Comparison of ENCODE assay signal across 16 mouse cellular contexts in genomic region chr10:93707149-93708075, GRCm38 (mm10).
DNase-seq lines count a peak whose midpoint lies in the region; ATAC-seq and TF ChIP-seq lines count a peak whose summit lies in the region.
"Had no signal": no experiment of that assay in that cellular context is flagged by ENCODE, and none has a peak within 500 bp of the region (broad histone marks: within the 10 kb centered on the region; RNA-seq: fewer than 3 reads in every experiment).

No protein-coding gene starts in this region.

- H3K4me3 ChIP-seq in heart, adult 2 months = peak overlapping the region; percentile 33; the same call in 1 of the 2 replicates
- no peak overlapping the region for H3K4me3 ChIP-seq in cerebellum, adult 2 months (replicated peaks; ENCODE audit: insufficient read depth, low read depth, low read length)
- H3K4me3 ChIP-seq in layer of hippocampus, adult 2 months = no peak overlapping the region
- no peak overlapping the region for H3K4me3 ChIP-seq in midbrain, embryonic 11.5 days (ENCODE audit: low read depth, low read length)
- H3K4me3 ChIP-seq: embryonic facial prominence, embryonic 12.5 days; hindbrain, embryonic 15.5 days; left cerebral cortex, adult 2 months; neural tube, embryonic 13.5 days had no signal

- peak in 1 of 2 experiments; percentile 47 for DNase-seq in heart, adult 2 months
- DNase-seq in heart, postnatal 25 days (ENCODE audit: low spot score) = no peak
- peak; percentile 62 to 73 for DNase-seq in cerebellum, adult 2 months
- DNase-seq in cerebellum, postnatal 25 days = peak; percentile 68 to 74
- peak; percentile 23 to 31 for DNase-seq in heart, postnatal 36 days
- no peak for DNase-seq in layer of hippocampus, adult 2 months (ENCODE audit: low spot score in 2 of 2)
- no peak for DNase-seq in midbrain, embryonic 11.5 days (ENCODE audit: low spot score, missing footprints)
- DNase-seq: forebrain, postnatal 0 days; kidney, postnatal 25 days; midbrain, embryonic 14.5 days; thymus, postnatal 4 days had no signal

- no peaks in the 10 kb centered on the region for H3K9me3 ChIP-seq in midbrain, embryonic 11.5 days (ENCODE audit: control insufficient read depth, low read length)
- H3K9me3 ChIP-seq: embryonic facial prominence, embryonic 12.5 days; hindbrain, embryonic 15.5 days; neural tube, embryonic 13.5 days had no signal

- no peaks in the 10 kb centered on the region for H3K36me3 ChIP-seq in heart, adult 2 months (ENCODE audit: control insufficient read depth, insufficient read depth, low read length)
- H3K36me3 ChIP-seq in midbrain, embryonic 11.5 days (ENCODE audit: control insufficient read depth, insufficient read depth, low read length) = peaks cover 16% of the 10 kb centered on the region
- H3K36me3 ChIP-seq: embryonic facial prominence, embryonic 12.5 days had no signal

- intact Hi-C loops in heart, adult 2 months (cut with DNase I) = loop anchor here (5.0 kb wide), 1 partner anchor 65 kb away; the partner anchor contains the start of gene Ntn4
- intact Hi-C loops in heart, postnatal 25 days (cut with DNase I) = loop anchor here (5.0 kb wide), 2 partner anchors 45 to 65 kb away; no protein-coding TSS in a partner anchor
- intact Hi-C loops in heart, postnatal 36 days (cut with DNase I) = no loop called here

- no peak for ATAC-seq in midbrain, embryonic 11.5 days (ENCODE audit: low FRiP score)
- ATAC-seq: forebrain, postnatal 0 days had no signal

- H3K4me2 ChIP-seq in midbrain, embryonic 11.5 days = no peak overlapping the region
- H3K4me2 ChIP-seq: embryonic facial prominence, embryonic 12.5 days; hindbrain, embryonic 15.5 days; neural tube, embryonic 13.5 days had no signal

- TF ChIP-seq EP300 in heart, adult 2 months (IDR thresholded peaks at IDR 0.05; ENCODE audit: insufficient read depth, low read depth, low read length) = 0 out of 2 replicates have a peak, but pooled peaks have one; percentile 34

- H3K27me3 ChIP-seq in heart, adult 2 months (ENCODE audit: control insufficient read depth, insufficient read depth, low read length) = no peaks in the 10 kb centered on the region
- no peaks in the 10 kb centered on the region; the same call in 1 of the 2 replicates for H3K27me3 ChIP-seq in cerebellum, adult 2 months (ENCODE audit: control insufficient read depth, insufficient read depth, low read length)
- H3K27me3 ChIP-seq in midbrain, embryonic 11.5 days (ENCODE audit: control insufficient read depth, insufficient read depth, low read length) = no peaks in the 10 kb centered on the region
- H3K27me3 ChIP-seq: embryonic facial prominence, embryonic 12.5 days; hindbrain, embryonic 15.5 days; neural tube, embryonic 13.5 days had no signal

- TF ChIP-seq POLR2A in heart, adult 2 months (IDR thresholded peaks at IDR 0.05; ENCODE audit: insufficient read depth, low read depth, low read length) = no peak
- TF ChIP-seq POLR2A in cerebellum, adult 2 months (IDR thresholded peaks at IDR 0.05; ENCODE audit: borderline replicate concordance, insufficient read depth, low read length) = no peak

- WGBS in heart, adult 2 months = 39% methylated on average over 21 of the region's 21 CpGs
- 15% methylated on average over 21 of the region's 21 CpGs for WGBS in cerebellum, adult 2 months
- WGBS in midbrain, embryonic 11.5 days = 67% methylated on average over 21 of the region's 21 CpGs

- no peaks in the 10 kb centered on the region for H3K4me1 ChIP-seq in heart, adult 2 months (ENCODE audit: control insufficient read depth, insufficient read depth, low read length)
- peaks cover 3% of the 10 kb centered on the region; the same call in 1 of the 2 replicates for H3K4me1 ChIP-seq in cerebellum, adult 2 months (ENCODE audit: control insufficient read depth, insufficient read depth, low read length)
- no peaks in the 10 kb centered on the region for H3K4me1 ChIP-seq in midbrain, embryonic 11.5 days (ENCODE audit: control insufficient read depth, insufficient read depth, low read length)
- H3K4me1 ChIP-seq: embryonic facial prominence, embryonic 12.5 days; hindbrain, embryonic 15.5 days had no signal

- peak overlapping the region; percentile 54 for H3K27ac ChIP-seq in heart, adult 2 months
- peak overlapping the region; percentile 70; the same call in 1 of the 2 replicates for H3K27ac ChIP-seq in cerebellum, adult 2 months (ENCODE audit: insufficient read depth, low read length)
- no peak overlapping the region for H3K27ac ChIP-seq in layer of hippocampus, adult 2 months
- no peak overlapping the region for H3K27ac ChIP-seq in midbrain, embryonic 11.5 days (ENCODE audit: low read depth, low read length)
- H3K27ac ChIP-seq: embryonic facial prominence, embryonic 12.5 days; hindbrain, embryonic 15.5 days; left cerebral cortex, adult 2 months; liver, embryonic 14.5 days; neural tube, embryonic 13.5 days had no signal

- peak overlapping the region; percentile 44; the same call in 1 of the 2 replicates for H3K9ac ChIP-seq in heart, adult 2 months (ENCODE audit: low read depth, low read length)
- no peak overlapping the region for H3K9ac ChIP-seq in midbrain, embryonic 11.5 days (ENCODE audit: low read length)
- H3K9ac ChIP-seq: embryonic facial prominence, embryonic 12.5 days; forebrain, postnatal 0 days; hindbrain, embryonic 15.5 days; liver, embryonic 14.5 days; neural tube, embryonic 13.5 days had no signal

- no peaks in the 10 kb centered on the region for H3K79me2 ChIP-seq in heart, adult 2 months (replicated peaks; ENCODE audit: control insufficient read depth, insufficient read depth, low read length)

- no peak for TF ChIP-seq CTCF in heart, adult 2 months (IDR thresholded peaks at IDR 0.05)
- no peak for TF ChIP-seq CTCF in cerebellum, adult 2 months (IDR thresholded peaks at IDR 0.05; ENCODE audit: borderline replicate concordance, insufficient read depth, low read depth, low read length)
- no peak for TF ChIP-seq CTCF in layer of hippocampus, adult 2 months (conservative IDR thresholded peaks at IDR 0.05)

Comparison
In these comparisons a context has a peak if more than half of its experiments do, and no peak if none do; other contexts are left out.
1. DNase-seq: peak in cerebellum, adult 2 months (2 of 2), cerebellum, postnatal 25 days (2 of 2) and heart, postnatal 36 days (2 of 2); none in heart, postnatal 25 days (single experiment), layer of hippocampus, adult 2 months (0 of 2) and midbrain, embryonic 11.5 days (single experiment).
2. H3K27ac ChIP-seq: peak in heart, adult 2 months (single experiment) and cerebellum, adult 2 months (single experiment); none in layer of hippocampus, adult 2 months (single experiment) and midbrain, embryonic 11.5 days (single experiment).